Mouse (Mus musculus): ENCODE results near the gene Pqlc3.

GRCm38 (mm10) chr12:17036532-17036931 lies 36.3 kb upstream of the Pqlc3 start:
- TF ChIP-seq CTCF (conservative IDR thresholded peaks at IDR 0.05; ENCODE audit: insufficient read depth, insufficient read length, low read depth, low read length) (no peak), POLR2A (IDR thresholded peaks at IDR 0.05; ENCODE audit: low read depth, low read length) (no peak)
